Mouse (Mus musculus) lung, adult 18-20 months (tissue): ENCODE results near the gene Slc17a7.
A peak's percentile ranks its signal among the peaks of the same experiment; 100 is the strongest.

Experiments used
- DNase-seq, 2 experiments: peaks; one replicate each; pipeline ENCODE4 v3.0.0; 2022; ENCODE audit warnings: mixed read lengths in 2 of 2

The Slc17a7 gene

GRCm38 (mm10) chr7:45204380-45205143, 40.8 kb downstream of the Slc17a7 start, which contains the start of gene Ccdc155:
Ccdc155 (minus strand) TSS chr7:45204892.
- peak; percentile 94 to 96 for DNase-seq

- no peak for DNase-seq
Measured at GRCm38 (mm10) chr7:45208260-45208659, 44.5 kb downstream of the Slc17a7 start.

- no peak for DNase-seq
Measured at GRCm38 (mm10) chr7:45211070-45211469, 47.3 kb downstream of the Slc17a7 start.

GRCm38 (mm10) chr7:45211851-45212251, 48.1 kb downstream of the Slc17a7 start, which contains the start of gene Dkkl1:
Dkkl1 (minus strand) TSS chr7:45212147.
- no peak for DNase-seq

GRCm38 (mm10) chr7:45212356-45212755, 48.6 kb downstream of the Slc17a7 start:
- no peak for DNase-seq

- no peak for DNase-seq
Measured at GRCm38 (mm10) chr7:45213708-45214107, 50.0 kb downstream of the Slc17a7 start.

GRCm38 (mm10) chr7:45215673-45216441, 52.1 kb downstream of the Slc17a7 start, which contains the start of gene Tead2:
Tead2 (plus strand) TSS chr7:45215753.
- DNase-seq, result peak; percentile 45 to 64

GRCm38 (mm10) chr7:45216442-45217183, 52.9 kb downstream of the Slc17a7 start:
- DNase-seq, result peak; percentile 52 to 64

GRCm38 (mm10) chr7:45221680-45222079, 57.9 kb downstream of the Slc17a7 start:
- DNase-seq, result no peak

GRCm38 (mm10) chr7:45224826-45225225, 61.1 kb downstream of the Slc17a7 start:
- DNase-seq, result no peak
